Mouse (Mus musculus) bone marrow, adult 2 months (tissue): ENCODE data around the gene Meox1. TPM values are rescaled to one million over a fixed set of nuclear protein-coding genes. Genes with fewer than 3 reads are reported as not detected.

Source experiments
- H3K27ac ChIP-seq: fragments of 200-500 bp; 2 replicates; pipeline ENCODE4 v1.5.1; 2012; ENCODE audit warnings: low read depth, mild to moderate bottlenecking, control low read depth, inconsistent platforms, low read length; ENCODE audit not compliant: control insufficient read depth, poor library complexity, insufficient read depth
- H3K4me1 ChIP-seq: fragments of 200-500 bp; 2 replicates; pipeline ENCODE4 v1.6.1; 2011; ENCODE audit warnings: low read length; ENCODE audit not compliant: control insufficient read depth, insufficient read depth
- H3K4me3 ChIP-seq: fragments of 200-500 bp; replicated peaks from 2 replicates; pipeline ENCODE3; 2011; ENCODE audit warnings: mild to moderate bottlenecking, low read depth, low read length, control low read depth; ENCODE audit not compliant: control insufficient read depth
- CTCF ChIP-seq: fragments of 200-500 bp; IDR thresholded peaks from 2 replicates; pipeline ENCODE4 v1.5.1; 2011; ENCODE audit warnings: low read length, control low read depth; ENCODE audit not compliant: control insufficient read depth, insufficient read depth
- POLR2A ChIP-seq: fragments of 200-500 bp; IDR thresholded peaks from 2 replicates; pipeline ENCODE4 v1.6.1; 2011; ENCODE audit warnings: low read depth, mild to moderate bottlenecking, control low read depth, low read length, borderline replicate concordance; ENCODE audit not compliant: control insufficient read depth
- WGBS: fragments of 180-500 bp; shearing (Covaris S2); methylation state at CpG from one replicate; pipeline ENCODE4 v1.1.7; 2018; 5-methylcytosine and 5-hydroxymethylcytosine counted together
- polyA plus RNA-seq: library from polyadenylated mRNA; stranded (reverse); fragments of >200 nt; gene quantifications from 2 replicates; pipeline ENCODE4 v1.2.4, GENCODE M21; 2011; ENCODE audit warnings: low replicate concordance; ENCODE audit not compliant: missing spikeins, insufficient read depth, insufficient read length

The Meox1 gene
- polyA plus RNA-seq, 1 experiment: not detected

GRCm38 (mm10) chr11:101888820-101889219 is 5.4 kb downstream of the Meox1 start:
- WGBS: 45% methylated on average over 6 of the region's 6 CpGs

GRCm38 (mm10) chr11:101886436-101886835 is 7.7 kb downstream of the Meox1 start:
- Histone ChIP-seq H3K4me3 (no peak overlapping the region), H3K27ac (no peak overlapping the region), H3K4me1 (no peaks in the 10 kb centered on the region)
- TF ChIP-seq CTCF (no peak), POLR2A (no peak)
- 64% methylated on average over 12 of the region's 12 CpGs for WGBS

More at GRCm38 (mm10) chr11:101888820-101889219, 5.4 kb downstream of the Meox1 start:
- H3K4me1 ChIP-seq: no peaks in the 10 kb centered on the region
- H3K27ac ChIP-seq: no peak overlapping the region
- no peak for TF ChIP-seq CTCF
- no peak for TF ChIP-seq POLR2A
- no peak overlapping the region for H3K4me3 ChIP-seq

GRCm38 (mm10) chr11:101885881-101886319 is 8.3 kb downstream of the Meox1 start:
- TF ChIP-seq POLR2A (no peak), CTCF (no peak)
- Histone ChIP-seq H3K4me1 (no peaks in the 10 kb centered on the region), H3K4me3 (no peak overlapping the region), H3K27ac (no peak overlapping the region)
- 30% methylated on average over 6 of the region's 6 CpGs for WGBS

- no peak for TF ChIP-seq CTCF
- TF ChIP-seq POLR2A: no peak
- Histone ChIP-seq H3K4me1 (no peaks in the 10 kb centered on the region), H3K4me3 (no peak overlapping the region), H3K27ac (no peak overlapping the region)
- WGBS: 8% methylated on average over 6 of the region's 6 CpGs
Observed at GRCm38 (mm10) chr11:101885232-101885631, 8.9 kb downstream of the Meox1 start.

GRCm38 (mm10) chr11:101883911-101884310 is 10.3 kb downstream of the Meox1 start:
- 68% methylated on average over 2 of the region's 2 CpGs for WGBS
- H3K27ac ChIP-seq: no peak overlapping the region
- TF ChIP-seq POLR2A: no peak
- TF ChIP-seq CTCF: no peak

GRCm38 (mm10) chr11:101882500-101883290 is 11.5 kb downstream of the Meox1 start:
- WGBS: 74% methylated on average over 11 of the region's 11 CpGs
- no peak overlapping the region for H3K27ac ChIP-seq
- H3K4me1 ChIP-seq: no peaks in the 10 kb centered on the region
- no peak for TF ChIP-seq POLR2A
- TF ChIP-seq CTCF: no peak
- H3K4me3 ChIP-seq: no peak overlapping the region

More at GRCm38 (mm10) chr11:101883911-101884310, 10.3 kb downstream of the Meox1 start:
- Histone ChIP-seq H3K4me1 (no peaks in the 10 kb centered on the region), H3K4me3 (no peak overlapping the region)

- H3K4me1 ChIP-seq: no peaks in the 10 kb centered on the region
- TF ChIP-seq CTCF: no peak
- TF ChIP-seq POLR2A: no peak
- WGBS: 7% methylated on average over 24 of the region's 24 CpGs
- H3K4me3 ChIP-seq: no peak overlapping the region
- no peak overlapping the region for H3K27ac ChIP-seq
Observed at GRCm38 (mm10) chr11:101881604-101882071, 12.5 kb downstream of the Meox1 start.

- 59% methylated on average over 7 of the region's 7 CpGs for WGBS
- H3K4me1 ChIP-seq: no peaks in the 10 kb centered on the region
- H3K27ac ChIP-seq: no peak overlapping the region
- TF ChIP-seq POLR2A: no peak
- TF ChIP-seq CTCF: no peak
- no peak overlapping the region for H3K4me3 ChIP-seq
Observed at GRCm38 (mm10) chr11:101881185-101881584, 13.0 kb downstream of the Meox1 start.

GRCm38 (mm10) chr11:101879672-101880071 is 14.5 kb downstream of the Meox1 start:
- H3K27ac ChIP-seq: no peak overlapping the region
- WGBS: 64% methylated on average over 4 of the region's 4 CpGs
- no peaks in the 10 kb centered on the region for H3K4me1 ChIP-seq
- H3K4me3 ChIP-seq: no peak overlapping the region
- no peak for TF ChIP-seq POLR2A
- no peak for TF ChIP-seq CTCF

- H3K4me3 ChIP-seq: no peak overlapping the region
- no peak overlapping the region for H3K27ac ChIP-seq
- no peaks in the 10 kb centered on the region for H3K4me1 ChIP-seq
- TF ChIP-seq POLR2A: no peak
- TF ChIP-seq CTCF: no peak
- 49% methylated on average over 6 of the region's 6 CpGs for WGBS
Observed at GRCm38 (mm10) chr11:101878696-101879095, 15.5 kb downstream of the Meox1 start.
